Mouse (Mus musculus): ENCODE measurements around the gene Coq5. TPM values are rescaled to one million over a fixed set of nuclear protein-coding genes. Genes with fewer than 3 reads are reported as not detected.
A peak's percentile ranks its signal among the peaks of the same experiment; 100 is the strongest.

Gene Coq5
- polyA plus RNA-seq, 1 experiment from 2014 or later = 56.5 TPM

- under 1% methylated on average over 22 of the region's 22 CpGs for WGBS
- Histone ChIP-seq H3K4me1 (replicated peaks) (peaks cover 40% of the 10 kb centered on the region), H3K9ac (peak overlapping the region; percentile 65), H3K36me3 (no peaks in the 10 kb centered on the region), H3K9me3 (no peaks in the 10 kb centered on the region), H3K27me3 (no peaks in the 10 kb centered on the region), H3K27ac (peak overlapping the region; percentile 80), H3K4me2 (peak overlapping the region; percentile 77), H3K4me3 (peak overlapping the region; percentile 40)
- ATAC-seq (ENCODE audit: low FRiP score) = peak; percentile 50
Observed at GRCm38 (mm10) chr5:115319004-115319940, 39.8 kb downstream of the Coq5 start.

GRCm38 (mm10) chr5:115326256-115326831 is 46.9 kb downstream of the Coq5 start:
- Histone ChIP-seq H3K36me3 (peaks cover 15% of the 10 kb centered on the region), H3K9me3 (no peaks in the 10 kb centered on the region), H3K27me3 (no peaks in the 10 kb centered on the region), H3K27ac (peak overlapping the region; percentile 93), H3K4me1 (replicated peaks) (peaks cover 42% of the 10 kb centered on the region), H3K9ac (peak overlapping the region; percentile 94), H3K4me2 (peak overlapping the region; percentile 93), H3K4me3 (peak overlapping the region; percentile 98)
- ATAC-seq (ENCODE audit: low FRiP score) = peak; percentile 53
- WGBS = 31% methylated on average over 11 of the region's 11 CpGs

- Histone ChIP-seq H3K4me1 (replicated peaks) (peaks cover 42% of the 10 kb centered on the region), H3K9me3 (no peaks in the 10 kb centered on the region), H3K4me3 (peak within 1 kb of the TSS; percentile 98), H3K4me2 (peak within 1 kb of the TSS; percentile 93), H3K9ac (peak within 1 kb of the TSS; percentile 94), H3K36me3 (peaks cover 22% of the 10 kb centered on the region), H3K27ac (peak within 1 kb of the TSS; percentile 93), H3K27me3 (no peaks in the 10 kb centered on the region)
- WGBS = under 1% methylated on average over 74 of the region's 97 CpGs
- ATAC-seq (ENCODE audit: low FRiP score) = peak; percentile 93
Observed at GRCm38 (mm10) chr5:115326875-115327609, 47.6 kb downstream of the Coq5 start, which contains the start of gene Srsf9. TSS of gene Srsf9 (plus strand) at chr5:115327177.

- ATAC-seq (ENCODE audit: low FRiP score) = peak; percentile 44; the same call in 1 of the 2 replicates
- no peaks in the 10 kb centered on the region for H3K27me3 ChIP-seq
- H3K4me2 ChIP-seq = peak overlapping the region; percentile 93
- under 1% methylated on average over 54 of the region's 55 CpGs for WGBS
- peak overlapping the region; percentile 94 for H3K9ac ChIP-seq
- peak overlapping the region; percentile 98 for H3K4me3 ChIP-seq
- no peaks in the 10 kb centered on the region for H3K9me3 ChIP-seq
- peaks cover 42% of the 10 kb centered on the region for H3K4me1 ChIP-seq (replicated peaks)
- peak overlapping the region; percentile 93 for H3K27ac ChIP-seq
- H3K36me3 ChIP-seq = peaks cover 31% of the 10 kb centered on the region
Observed at GRCm38 (mm10) chr5:115327610-115328548, 48.4 kb downstream of the Coq5 start.

GRCm38 (mm10) chr5:115330955-115331354 is 51.5 kb downstream of the Coq5 start:
- H3K9me3 ChIP-seq = no peaks in the 10 kb centered on the region
- H3K27me3 ChIP-seq = no peaks in the 10 kb centered on the region
- no peak for ATAC-seq (ENCODE audit: low FRiP score)
- H3K4me2 ChIP-seq = no peak overlapping the region
- WGBS = 92% methylated on average over 9 of the region's 9 CpGs
- H3K27ac ChIP-seq = no peak overlapping the region
- peaks cover 38% of the 10 kb centered on the region for H3K4me1 ChIP-seq (replicated peaks)
- no peak overlapping the region for H3K4me3 ChIP-seq
- peaks cover 61% of the 10 kb centered on the region for H3K36me3 ChIP-seq
- H3K9ac ChIP-seq = 0 out of 2 replicates have a peak overlapping the region, but pooled peaks have one; percentile 24

GRCm38 (mm10) chr5:115333626-115334025 is 54.2 kb downstream of the Coq5 start:
- WGBS = 89% methylated on average over 3 of the region's 3 CpGs
- ATAC-seq (ENCODE audit: low FRiP score) = no peak

GRCm38 (mm10) chr5:115340007-115340406 is 60.5 kb downstream of the Coq5 start:
- 36% methylated on average over 7 of the region's 7 CpGs for WGBS
- ATAC-seq (ENCODE audit: low FRiP score) = no peak
- H3K9ac ChIP-seq = peak overlapping the region; percentile 92
- peak overlapping the region; percentile 88 for H3K4me3 ChIP-seq
- no peaks in the 10 kb centered on the region for H3K9me3 ChIP-seq
- H3K36me3 ChIP-seq = peaks cover 51% of the 10 kb centered on the region
- no peaks in the 10 kb centered on the region for H3K27me3 ChIP-seq
- peak overlapping the region; percentile 77 for H3K4me2 ChIP-seq
- H3K4me1 ChIP-seq (replicated peaks) = peaks cover 26% of the 10 kb centered on the region
- H3K27ac ChIP-seq = no peak overlapping the region

More at GRCm38 (mm10) chr5:115333626-115334025, 54.2 kb downstream of the Coq5 start:
- H3K9ac ChIP-seq = no peak overlapping the region
- peaks cover 72% of the 10 kb centered on the region for H3K36me3 ChIP-seq
- H3K27me3 ChIP-seq = no peaks in the 10 kb centered on the region
- H3K4me3 ChIP-seq = no peak overlapping the region
- H3K4me1 ChIP-seq (replicated peaks) = peaks cover 26% of the 10 kb centered on the region
- no peaks in the 10 kb centered on the region for H3K9me3 ChIP-seq
- no peak overlapping the region for H3K4me2 ChIP-seq
- no peak overlapping the region for H3K27ac ChIP-seq

- Histone ChIP-seq H3K27ac (peak within 1 kb of the TSS; percentile 93), H3K27me3 (no peaks in the 10 kb centered on the region), H3K4me2 (peak within 1 kb of the TSS; percentile 77), H3K4me1 (replicated peaks) (peaks cover 26% of the 10 kb centered on the region), H3K9me3 (no peaks in the 10 kb centered on the region), H3K36me3 (peaks cover 51% of the 10 kb centered on the region), H3K9ac (peak within 1 kb of the TSS; percentile 92), H3K4me3 (peak within 1 kb of the TSS; percentile 88)
- WGBS = under 1% methylated on average over 62 of the region's 62 CpGs
- peak; percentile 88 for ATAC-seq (ENCODE audit: low FRiP score)
Observed at GRCm38 (mm10) chr5:115340577-115341313, 61.3 kb downstream of the Coq5 start, which contains the start of the genes Gatc and Triap1. TSS of gene Gatc (minus strand) at chr5:115341178. TSS of gene Triap1 (plus strand) at chr5:115341225.

GRCm38 (mm10) chr5:115341314-115342165 is 62.1 kb downstream of the Coq5 start:
- Histone ChIP-seq H3K27me3 (no peaks in the 10 kb centered on the region), H3K36me3 (peaks cover 51% of the 10 kb centered on the region), H3K4me2 (peak overlapping the region; percentile 77), H3K9ac (peak overlapping the region; percentile 92), H3K4me1 (replicated peaks) (peaks cover 29% of the 10 kb centered on the region), H3K27ac (peak overlapping the region; percentile 93), H3K4me3 (peak overlapping the region; percentile 88), H3K9me3 (no peaks in the 10 kb centered on the region)
- ATAC-seq (ENCODE audit: low FRiP score) = 0 out of 2 replicates have a peak, but pooled peaks have one; percentile 12
- 13% methylated on average over 36 of the region's 36 CpGs for WGBS

All from hindbrain, embryonic 13.5 days (tissue).